Mouse (Mus musculus) myocyte (in vitro differentiated cells): ENCODE data around the gene Tmem117. TPM values are rescaled to one million over a fixed set of nuclear protein-coding genes. Genes with fewer than 3 reads are reported as not detected.

Source experiments
- H3K27me3 ChIP-seq: one replicate; pipeline ENCODE4 v1.6.1; 2011; ENCODE audit not compliant: control insufficient read depth, insufficient read depth, insufficient read length
- H3K36me3 ChIP-seq: one replicate; pipeline ENCODE4 v1.6.1; 2011; ENCODE audit not compliant: control insufficient read depth, insufficient read depth
- H3K4me2 ChIP-seq: one replicate; pipeline ENCODE4 v1.6.1; 2011; ENCODE audit warnings: low read depth, control low read depth
- H3K4me3 ChIP-seq: one replicate; pipeline ENCODE4 v1.5.1; 2011; ENCODE audit warnings: mild to moderate bottlenecking, control low read depth, moderate library complexity
- H3K79me2 ChIP-seq: one replicate; pipeline ENCODE4 v1.6.1; 2011; ENCODE audit not compliant: control insufficient read depth, insufficient read depth
- H3ac ChIP-seq: one replicate; pipeline ENCODE4 v1.6.1; 2011; ENCODE audit not compliant: control insufficient read depth, insufficient read length
- CEBPB ChIP-seq: IDR thresholded peaks from 2 replicates; pipeline ENCODE4 v1.6.1; 2011; ENCODE audit warnings: mild to moderate bottlenecking, moderate library complexity; ENCODE audit not compliant: poor library complexity, insufficient read depth, severe bottlenecking
- E2F4 ChIP-seq: IDR thresholded peaks from one replicate; pipeline ENCODE4 v1.6.1; 2011; ENCODE audit warnings: mild to moderate bottlenecking, control low read depth, moderate library complexity; ENCODE audit not compliant: insufficient read depth
- MAX ChIP-seq: IDR thresholded peaks from one replicate; pipeline ENCODE4 v1.6.1; 2011; ENCODE audit warnings: low read depth, mild to moderate bottlenecking, control low read depth
- MYOD1 ChIP-seq, 3 experiments: IDR thresholded peaks; one replicate each; pipeline ENCODE4 v1.6.1; 2011; ENCODE audit warnings: control low read depth in 2 of 3, low read depth in 2 of 3, mild to moderate bottlenecking in 2 of 3, moderate library complexity in 1 of 3; ENCODE audit not compliant: insufficient read length in 2 of 3, control insufficient read depth in 1 of 3
- MYOG ChIP-seq, 3 experiments: IDR thresholded peaks; one replicate each; pipeline ENCODE4 v1.6.1; 2011; ENCODE audit warnings: control low read depth in 2 of 3, low read depth in 2 of 3, mild to moderate bottlenecking in 2 of 3; ENCODE audit not compliant: insufficient read length in 2 of 3, control insufficient read depth in 1 of 3, insufficient read depth in 1 of 3
- POLR2A ChIP-seq: IDR thresholded peaks from one replicate; pipeline ENCODE4 v1.6.1; 2011; ENCODE audit warnings: low read depth, mild to moderate bottlenecking, control low read depth, moderate library complexity; ENCODE audit not compliant: insufficient read length
- POLR2AphosphoS2 ChIP-seq: IDR thresholded peaks from one replicate; pipeline ENCODE4 v1.6.1; 2011; ENCODE audit warnings: low read depth, control low read depth; ENCODE audit not compliant: insufficient read length
- REST ChIP-seq: IDR thresholded peaks from one replicate; pipeline ENCODE4 v1.6.1; 2011; ENCODE audit warnings: mild to moderate bottlenecking, control low read depth, moderate library complexity; ENCODE audit not compliant: insufficient read depth, insufficient read length
- SRF ChIP-seq: IDR thresholded peaks from one replicate; pipeline ENCODE4 v1.6.1; 2011; ENCODE audit warnings: low read depth; ENCODE audit not compliant: control insufficient read depth, insufficient read length
- TCF12 ChIP-seq: IDR thresholded peaks from one replicate; pipeline ENCODE4 v1.6.1; 2011; ENCODE audit warnings: mild to moderate bottlenecking, control low read depth; ENCODE audit not compliant: poor library complexity, insufficient read depth, severe bottlenecking
- TCF3 ChIP-seq: IDR thresholded peaks from one replicate; pipeline ENCODE4 v1.6.1; 2011; ENCODE audit warnings: low read depth, control low read depth; ENCODE audit not compliant: insufficient read length
- USF1 ChIP-seq: IDR thresholded peaks from one replicate; pipeline ENCODE4 v1.6.1; 2011; ENCODE audit warnings: low read depth, mild to moderate bottlenecking, control low read depth, moderate library complexity
- polyA plus RNA-seq: library from polyadenylated mRNA; unstranded; fragments of >200 nt; fragmentation: generic; extraction: Trizol; gene quantifications from one replicate; pipeline ENCODE4 v1.2.1, GENCODE M21; 2012; ENCODE audit warnings: missing spikeins

Gene Tmem117
- polyA plus RNA-seq, 1 experiment: 0.37 TPM

DNA sequence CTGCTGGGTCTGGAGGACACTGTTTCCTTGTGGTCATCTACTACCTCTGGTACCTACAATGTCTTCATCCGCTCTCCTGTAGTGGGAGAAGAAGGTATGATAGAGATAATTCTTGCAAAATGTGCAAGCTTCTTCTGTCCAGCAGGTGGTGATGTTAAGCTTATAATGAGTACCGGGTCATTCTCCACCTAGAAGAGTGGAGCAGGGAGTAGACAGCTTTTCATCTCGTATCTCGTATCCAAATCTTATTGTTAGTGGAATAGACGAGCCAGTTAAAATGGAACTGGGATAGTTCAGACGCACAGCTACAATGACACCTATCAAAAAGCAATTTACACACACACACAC, 60.8 kb downstream of the Tmem117 start:
- no peak overlapping the region for H3K4me2 ChIP-seq
- TF ChIP-seq POLR2A: no peak
- no peak for TF ChIP-seq MYOG (IDR thresholded peaks at IDR 0.05; ENCODE audit: control insufficient read depth in 1 of 3, insufficient read depth in 1 of 3, insufficient read length in 2 of 3, low read depth in 2 of 3)
- no peak for TF ChIP-seq TCF3
- no peak for TF ChIP-seq SRF
- TF ChIP-seq USF1: no peak
- no peak for TF ChIP-seq MYOD1 (IDR thresholded peaks at IDR 0.05; ENCODE audit: control insufficient read depth in 1 of 3, insufficient read length in 2 of 3, low read depth in 2 of 3)
- TF ChIP-seq MAX: no peak
- H3K36me3 ChIP-seq: no peaks in the 10 kb centered on the region
- H3K27me3 ChIP-seq: no peaks in the 10 kb centered on the region
- H3K79me2 ChIP-seq: no peaks in the 10 kb centered on the region
- H3K4me3 ChIP-seq: no peak overlapping the region
- H3ac ChIP-seq: no peak overlapping the region

- H3K27me3 ChIP-seq: no peaks in the 10 kb centered on the region
- no peak overlapping the region for H3K4me2 ChIP-seq
- no peaks in the 10 kb centered on the region for H3K36me3 ChIP-seq
- no peak overlapping the region for H3ac ChIP-seq
- TF ChIP-seq MAX (no peak), POLR2A (no peak), MYOG (IDR thresholded peaks at IDR 0.05; ENCODE audit: control insufficient read depth in 1 of 3, insufficient read depth in 1 of 3, insufficient read length in 2 of 3, low read depth in 2 of 3) (no peak), TCF12 (no peak), POLR2AphosphoS2 (no peak), REST (no peak), CEBPB (no peak), TCF3 (no peak), E2F4 (no peak), MYOD1 (IDR thresholded peaks at IDR 0.05; ENCODE audit: control insufficient read depth in 1 of 3, insufficient read length in 2 of 3, low read depth in 2 of 3) (no peak), SRF (no peak), USF1 (no peak)
- no peaks in the 10 kb centered on the region for H3K79me2 ChIP-seq
- no peak overlapping the region for H3K4me3 ChIP-seq
Observed at GRCm38 (mm10) chr15:94722759-94723158, 93.7 kb downstream of the Tmem117 start.

DNA sequence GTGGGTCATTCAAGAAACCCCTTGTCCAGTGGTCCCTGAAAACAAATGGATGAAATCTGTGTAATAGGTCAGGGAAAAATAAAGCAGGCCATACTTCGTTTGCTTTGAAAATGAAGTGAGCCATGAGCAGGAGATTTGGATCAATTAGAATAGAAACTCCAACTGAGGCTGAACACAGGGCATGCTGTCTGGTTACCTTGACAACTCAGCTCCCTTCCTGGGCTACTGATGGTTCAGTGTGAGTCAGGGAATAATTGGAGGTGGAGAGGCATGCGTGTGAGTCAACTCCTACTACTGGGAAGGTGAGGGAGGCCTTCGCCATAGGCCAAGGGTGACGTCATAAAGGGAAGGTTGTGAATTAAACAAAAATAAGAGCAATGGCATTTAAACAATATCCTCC, 103.1 kb downstream of the Tmem117 start:
- H3K79me2 ChIP-seq: no peaks in the 10 kb centered on the region
- no peaks in the 10 kb centered on the region for H3K27me3 ChIP-seq
- TF ChIP-seq CEBPB (no peak), SRF (no peak), REST (no peak), MYOG (IDR thresholded peaks at IDR 0.05; ENCODE audit: control insufficient read depth in 1 of 3, insufficient read depth in 1 of 3, insufficient read length in 2 of 3, low read depth in 2 of 3) (no peak), MYOD1 (IDR thresholded peaks at IDR 0.05; ENCODE audit: control insufficient read depth in 1 of 3, insufficient read length in 2 of 3, low read depth in 2 of 3) (no peak), POLR2AphosphoS2 (no peak), POLR2A (no peak), TCF3 (no peak), USF1 (no peak), TCF12 (no peak), E2F4 (no peak), MAX (no peak)
- no peak overlapping the region for H3K4me3 ChIP-seq
- no peaks in the 10 kb centered on the region for H3K36me3 ChIP-seq
- H3K4me2 ChIP-seq: no peak overlapping the region
- H3ac ChIP-seq: no peak overlapping the region

- H3K36me3 ChIP-seq: no peaks in the 10 kb centered on the region
- TF ChIP-seq SRF (no peak), TCF3 (no peak), MAX (no peak), CEBPB (no peak), POLR2AphosphoS2 (no peak)
- no peak overlapping the region for H3K4me3 ChIP-seq
- H3K4me2 ChIP-seq: no peak overlapping the region
- H3ac ChIP-seq: no peak overlapping the region
- H3K27me3 ChIP-seq: no peaks in the 10 kb centered on the region
- no peaks in the 10 kb centered on the region for H3K79me2 ChIP-seq
Observed at GRCm38 (mm10) chr15:94769227-94769626, 140.2 kb downstream of the Tmem117 start.

DNA sequence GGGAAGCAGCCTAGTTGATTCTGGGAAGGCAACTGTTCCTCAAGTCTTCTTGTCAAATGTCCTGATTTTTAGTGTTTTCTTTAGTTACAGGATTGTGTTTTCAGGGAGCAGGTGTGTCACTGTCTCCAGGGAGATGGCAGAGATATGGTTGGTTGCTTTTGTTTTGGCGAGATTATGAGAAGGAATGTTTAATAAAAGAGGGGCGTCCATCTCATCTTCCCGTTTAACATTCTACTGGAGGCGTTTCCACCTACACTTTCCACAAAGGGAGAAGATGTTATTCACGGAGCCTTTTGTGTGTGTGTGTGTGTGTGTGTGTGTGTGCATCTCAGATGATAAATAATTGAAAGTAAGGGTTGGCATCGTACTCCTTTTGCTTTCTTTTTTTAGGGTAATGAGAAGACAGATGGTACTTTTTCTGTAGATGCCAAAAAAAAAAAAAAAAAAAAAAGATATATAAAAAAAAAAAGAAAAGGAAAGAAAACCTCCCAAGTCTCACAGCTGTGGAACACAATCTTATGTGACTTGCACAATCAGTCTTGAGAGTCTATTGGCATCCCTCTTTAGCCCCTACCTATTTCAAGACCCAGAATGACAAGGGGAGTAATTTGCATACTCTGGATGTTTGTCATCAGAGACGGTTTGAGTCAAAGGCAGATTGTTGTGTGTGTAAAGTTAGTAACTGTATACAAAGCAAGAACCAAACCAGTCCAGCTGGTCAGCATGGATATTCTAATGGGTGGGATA, 142.0 kb downstream of the Tmem117 start:
- no peaks in the 10 kb centered on the region for H3K27me3 ChIP-seq
- no peak for TF ChIP-seq MAX
- no peak for TF ChIP-seq POLR2AphosphoS2
- no peak for TF ChIP-seq SRF

More for the DNA sequence above, 142.0 kb downstream of the Tmem117 start:
- Histone ChIP-seq H3K36me3 (no peaks in the 10 kb centered on the region), H3K79me2 (no peaks in the 10 kb centered on the region), H3K4me3 (no peak overlapping the region), H3K4me2 (no peak overlapping the region), H3ac (no peak overlapping the region)
